Mouse (Mus musculus) CH12.LX (cell line): ENCODE data around the gene Zfhx3.

ENCODE experiments used
- CTCF ChIP-seq, 2 experiments: IDR thresholded peaks in 1 of 2; conservative IDR thresholded peaks in 1 of 2; 2 replicates each; pipeline ENCODE4 v1.5.1; 2011 to 2012; ENCODE audit warnings: low read depth in 2 of 2, low read length in 2 of 2, improper control_type of control experiment in 1 of 2, inconsistent platforms in 1 of 2, mild to moderate bottlenecking in 1 of 2, moderate library complexity in 1 of 2
- EP300 ChIP-seq: IDR thresholded peaks from 2 replicates; pipeline ENCODE4 v1.6.1; 2011; ENCODE audit warnings: low read length, improper control_type of control experiment
- ETS1 ChIP-seq: conservative IDR thresholded peaks from 2 replicates; pipeline ENCODE4 v1.6.1; 2012; ENCODE audit warnings: low read depth, mild to moderate bottlenecking, inconsistent platforms, low read length, improper control_type of control experiment, moderate library complexity
- KAT2A ChIP-seq: IDR thresholded peaks from 2 replicates; pipeline ENCODE4 v1.6.1; 2012; ENCODE audit warnings: low read length, improper control_type of control experiment, inconsistent platforms; ENCODE audit not compliant: insufficient replicate concordance
- MAX ChIP-seq: IDR thresholded peaks from 2 replicates; pipeline ENCODE4 v1.6.1; 2011; ENCODE audit warnings: low read length, improper control_type of control experiment
- MYC ChIP-seq: IDR thresholded peaks from 2 replicates; pipeline ENCODE4 v1.6.1; 2011; ENCODE audit warnings: low read depth, mild to moderate bottlenecking, improper control_type of control experiment, low read length
- POLR2A ChIP-seq: IDR thresholded peaks from 2 replicates; pipeline ENCODE4 v1.6.1; 2011; ENCODE audit warnings: low read depth, mild to moderate bottlenecking, improper control_type of control experiment, low read length
- POLR2AphosphoS2 ChIP-seq: IDR thresholded peaks from 2 replicates; pipeline ENCODE4 v1.6.1; 2011; ENCODE audit warnings: low read depth, low read length, improper control_type of control experiment
- RAD21 ChIP-seq: IDR thresholded peaks from 2 replicates; pipeline ENCODE4 v1.6.1; 2011; ENCODE audit warnings: low read depth, mild to moderate bottlenecking, low read length, improper control_type of control experiment, moderate library complexity
- SIN3A ChIP-seq: IDR thresholded peaks from 2 replicates; pipeline ENCODE4 v1.6.1; 2012; ENCODE audit warnings: low read length, improper control_type of control experiment, inconsistent platforms
- ZNF384 ChIP-seq: IDR thresholded peaks from 2 replicates; pipeline ENCODE4 v1.6.1; 2012; ENCODE audit warnings: low read depth, low read length, improper control_type of control experiment, inconsistent platforms

GRCm38 (mm10) chr8:108903550-108903949 lies 961.1 kb downstream of the Zfhx3 start:
- TF ChIP-seq CTCF (conservative IDR thresholded peaks at IDR 0.05 in 1 of 2, IDR thresholded peaks at IDR 0.05 in 1 of 2; ENCODE audit: low read depth in 2 of 2, low read length in 2 of 2) (no peak), POLR2AphosphoS2 (no peak), ETS1 (no peak), RAD21 (no peak), MAX (no peak), POLR2A (no peak), EP300 (no peak), MYC (no peak), ZNF384 (no peak), KAT2A (no peak), SIN3A (no peak)
